Mouse (Mus musculus) ZHBTc4 (cell line): ENCODE results near the gene Atp11a.
A peak's percentile ranks its signal among the peaks of the same experiment; 100 is the strongest.

ENCODE experiments used
- DNase-seq: peaks from one replicate; pipeline ENCODE4 v3.0.0-alpha.2; 2011; ENCODE audit warnings: low read depth, low spot score

Gene Atp11a

GRCm38 (mm10) chr8:12905599-12906321 lies 148.9 kb downstream of the Atp11a start:
- DNase-seq, result no peak

GRCm38 (mm10) chr8:12906597-12906996 lies 149.8 kb downstream of the Atp11a start:
- DNase-seq, result no peak

GRCm38 (mm10) chr8:12907730-12908129 lies 150.9 kb downstream of the Atp11a start:
- no peak for DNase-seq

GRCm38 (mm10) chr8:12912011-12912410 lies 155.2 kb downstream of the Atp11a start:
- DNase-seq, result peak; percentile 60

- peak; percentile 59 for DNase-seq
These were observed 158.6 kb downstream of the Atp11a start for GRCm38 (mm10) chr8:12915187-12916006.

GRCm38 (mm10) chr8:12916156-12916900 lies 159.5 kb downstream of the Atp11a start:
- no peak for DNase-seq

- DNase-seq, result no peak
These were observed 160.2 kb downstream of the Atp11a start for GRCm38 (mm10) chr8:12917029-12917428.

- no peak for DNase-seq
These were observed 161.0 kb downstream of the Atp11a start for GRCm38 (mm10) chr8:12917831-12918230.
